Mouse (Mus musculus): ENCODE measurements around the gene Gm11146.

GRCm38 (mm10) chr16:77644976-77645375 lies 43.1 kb upstream of the Gm11146 start:
- no peak for TF ChIP-seq CTCF (IDR thresholded peaks at IDR 0.05; ENCODE audit: control insufficient read depth, insufficient read depth, low read length)
- TF ChIP-seq POLR2A (IDR thresholded peaks at IDR 0.05; ENCODE audit: borderline replicate concordance, control insufficient read depth, low read depth, low read length): no peak

Measured in bone marrow, adult 2 months (tissue).